In genomic region chr12:81668406-81668805, GRCm38 (mm10) we compare ENCODE assay signal across 11 mouse cellular contexts. TPM values are rescaled to one million over a fixed set of nuclear protein-coding genes. Genes with fewer than 3 reads are reported as not detected.
"Had no signal": no experiment of that assay in that cellular context is flagged by ENCODE, and none has a peak within 500 bp of the region (broad histone marks: within the 10 kb centered on the region; RNA-seq: fewer than 3 reads in every experiment).

No protein-coding gene starts in this region.

- H3K27me3 ChIP-seq: limb, embryonic 13.5 days; midbrain, embryonic 12.5 days had no signal

- H3K36me3 ChIP-seq: limb, embryonic 13.5 days had no signal

- H3K4me2 ChIP-seq: limb, embryonic 13.5 days; midbrain, embryonic 12.5 days had no signal

- H3K4me3 ChIP-seq: limb, embryonic 13.5 days; midbrain, embryonic 12.5 days had no signal

- H3K27ac ChIP-seq: limb, embryonic 13.5 days; liver, embryonic 14.5 days; midbrain, embryonic 12.5 days had no signal

- DNase-seq: kidney, adult 18-20 months; kidney, postnatal 10 days; left cerebral cortex, postnatal 4 days; lung, adult 2 months; right cerebral cortex, postnatal 25 days; thymus, postnatal 4 days had no signal

RNA-seq across cellular contexts. Expression of gene Ttc9, which starts 37.4 kb away (rescaled TPM):
- total RNA-seq: liver, adult 2 months; megakaryocyte-erythroid progenitor cell, adult 5-6 weeks had no signal
- polyA plus RNA-seq: liver, adult 2 months had no signal
